Mouse (Mus musculus) kidney, postnatal 10 days (tissue): ENCODE measurements around the gene Lamtor2.

Experiments used
- DNase-seq: peaks from one replicate; pipeline ENCODE4 v3.0.0; 2021; ENCODE audit warnings: mixed read lengths

The Lamtor2 gene

DNA sequence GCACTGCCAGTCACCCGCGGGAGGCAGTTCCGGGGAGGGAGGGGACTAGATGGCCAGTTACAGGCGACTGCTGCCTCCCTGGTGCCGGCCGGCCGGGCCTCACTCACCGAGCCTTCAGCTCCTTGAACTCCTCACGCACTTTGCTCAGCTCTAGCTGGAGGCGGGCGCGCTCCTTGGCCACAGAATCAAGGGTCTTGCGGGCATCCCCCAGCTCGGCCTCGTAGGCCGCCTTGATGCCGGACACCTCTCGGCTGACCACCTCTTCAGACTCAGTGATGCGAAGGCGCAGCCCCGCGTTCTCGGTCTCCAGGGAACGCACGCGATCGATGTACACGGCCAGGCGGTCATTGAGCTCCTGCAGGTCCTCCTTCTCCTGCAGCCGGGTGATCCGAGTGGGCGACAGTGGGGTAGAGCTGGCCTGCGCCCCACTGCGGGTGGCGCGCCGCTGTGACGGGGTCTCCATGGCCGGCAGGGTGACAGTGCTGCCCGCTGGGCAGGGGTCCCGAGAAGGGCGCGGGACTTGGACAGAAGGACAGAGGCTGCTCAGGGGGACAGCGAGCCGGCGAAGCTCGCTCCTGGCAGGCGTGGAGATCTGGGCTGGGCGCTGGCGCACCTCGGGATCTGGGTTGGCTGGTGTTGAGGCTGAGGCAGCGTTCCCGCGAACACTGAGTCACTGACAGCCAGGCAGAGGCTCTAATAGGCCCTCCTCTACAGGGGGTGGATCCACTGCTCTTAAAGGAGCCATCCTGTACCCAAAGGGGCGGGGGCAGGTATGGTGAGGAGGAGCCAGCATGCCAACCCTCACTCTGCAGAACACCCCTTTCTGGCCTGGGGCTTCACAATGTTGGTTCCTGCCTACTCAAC lies 50.0 kb downstream of the Lamtor2 start:
- DNase-seq = peak; percentile 91

DNA sequence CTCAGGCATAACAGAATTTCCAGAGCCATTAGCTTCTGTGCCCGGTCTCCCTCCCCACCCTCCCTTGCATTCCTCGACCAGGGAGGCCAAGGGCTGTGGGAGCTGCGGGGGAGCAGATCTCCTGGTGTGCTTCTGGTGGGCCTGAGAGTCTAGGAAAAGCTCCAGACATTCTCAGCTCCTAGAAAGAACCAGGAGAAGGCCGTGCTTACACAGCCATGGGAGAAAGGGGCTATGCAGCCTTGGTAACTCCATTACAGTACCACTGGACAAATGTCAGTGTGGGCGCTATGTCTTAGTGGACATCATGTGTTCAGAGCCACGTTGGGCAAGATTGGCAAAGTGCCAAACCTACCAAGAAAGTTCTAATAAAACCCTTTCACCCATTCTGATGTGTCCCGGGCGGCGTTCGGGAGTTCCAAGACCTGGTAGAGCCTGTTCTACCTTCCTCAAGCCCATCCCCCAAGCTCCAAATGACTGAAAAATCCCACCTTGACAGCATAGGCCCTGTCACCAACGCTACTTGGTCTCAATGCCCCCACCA lies 50.8 kb downstream of the Lamtor2 start:
- peak; percentile 62 for DNase-seq

DNA sequence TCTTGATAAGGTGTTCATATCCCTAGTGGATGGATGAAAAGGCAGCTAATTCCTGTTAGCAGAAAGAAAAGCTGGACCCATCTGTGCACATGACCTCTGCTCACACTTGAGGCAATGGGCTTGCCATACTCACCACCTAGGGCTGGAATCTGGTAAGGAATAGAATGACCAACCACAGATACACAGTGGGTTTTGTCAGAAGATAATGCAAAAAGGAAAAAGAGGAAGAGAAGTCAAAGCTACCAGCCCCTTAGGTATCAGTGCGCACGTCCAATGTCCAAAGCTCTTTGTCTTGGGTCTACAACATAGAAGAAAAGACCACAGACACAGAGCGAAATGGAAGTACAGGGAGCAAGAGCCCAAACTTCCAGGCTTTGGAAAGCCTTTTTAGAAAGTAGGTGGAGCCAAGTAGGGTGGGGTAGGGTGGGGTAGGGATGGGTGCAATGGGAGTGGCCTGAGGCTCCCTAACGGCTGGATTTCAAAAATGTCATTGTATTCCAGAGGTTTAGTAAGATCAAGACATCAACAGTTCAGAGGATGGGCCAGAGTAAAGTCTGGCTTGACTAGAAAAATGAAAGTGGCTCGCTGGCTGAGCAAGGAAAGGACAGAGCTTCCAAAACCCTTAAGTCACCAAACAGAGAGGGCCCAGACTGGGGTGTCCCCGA lies 51.4 kb downstream of the Lamtor2 start:
- no peak for DNase-seq

DNA sequence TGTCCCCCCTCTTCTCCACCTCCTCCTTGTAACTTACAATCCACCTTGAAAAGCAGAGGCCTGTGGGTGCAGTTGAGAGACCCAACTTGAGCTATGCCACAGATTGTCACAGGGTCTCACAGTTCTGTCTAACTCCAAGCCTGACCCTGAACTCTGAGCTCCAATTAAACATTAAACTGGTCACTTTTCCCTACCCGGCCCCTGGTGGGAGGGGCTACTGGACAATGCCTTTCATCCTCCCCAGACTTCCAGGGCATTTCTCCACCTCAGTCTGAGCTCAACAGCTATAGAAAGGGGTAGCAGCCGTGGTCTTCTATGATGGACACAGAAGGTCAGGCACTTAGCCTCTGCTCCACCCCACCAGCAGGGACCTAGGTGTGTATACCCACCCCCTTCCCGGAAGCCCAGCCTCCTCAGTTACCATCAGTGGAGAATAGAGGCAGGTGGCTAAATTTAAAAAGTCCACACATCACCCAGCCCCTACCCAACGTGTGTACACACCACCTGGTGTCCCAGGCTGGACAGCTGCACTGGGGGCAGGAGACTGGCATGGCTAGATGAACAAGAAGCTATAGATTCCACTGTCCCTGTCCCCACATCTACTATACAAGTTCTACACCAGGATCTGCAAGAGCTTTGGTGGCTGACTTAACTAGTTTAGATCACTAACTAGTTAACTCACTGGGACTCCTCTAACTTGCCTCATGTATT lies 52.1 kb downstream of the Lamtor2 start:
- DNase-seq = peak; percentile 65

DNA sequence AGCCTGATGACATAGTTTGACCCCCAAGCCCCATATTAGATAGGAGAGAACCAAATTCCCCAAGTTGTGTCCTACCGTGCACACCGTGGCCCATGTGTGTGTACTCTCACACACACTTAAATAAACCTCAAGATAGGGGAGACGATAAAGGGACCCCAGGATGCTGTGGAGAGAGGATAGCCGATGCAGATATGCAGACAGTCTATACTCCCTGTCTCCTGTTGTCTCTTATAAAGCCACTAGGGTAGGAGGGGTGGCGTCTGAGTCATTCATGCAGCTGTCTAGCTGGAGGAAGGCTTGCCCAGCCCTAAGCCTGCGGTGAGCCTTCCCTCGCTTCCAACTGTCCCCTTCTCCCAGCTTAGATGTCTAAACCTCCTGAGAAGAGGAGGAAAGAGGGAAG lies 52.8 kb downstream of the Lamtor2 start:
- no peak for DNase-seq
